Mouse (Mus musculus): ENCODE data around the gene Itpr2. TPM values are rescaled to one million over a fixed set of nuclear protein-coding genes. Genes with fewer than 3 reads are reported as not detected.

Itpr2 gene
- polyA plus RNA-seq, 1 experiment: 18.0 TPM

- Histone ChIP-seq H3K4me3 (ENCODE audit: extremely low read depth, insufficient read depth, insufficient read length) (no peak overlapping the region), H3K27ac (ENCODE audit: insufficient read depth, low read length) (no peak overlapping the region), H3K36me3 (ENCODE audit: control insufficient read depth, insufficient read depth, low read length) (peaks cover 24% of the 10 kb centered on the region), H3K4me1 (ENCODE audit: control insufficient read depth, insufficient read depth, insufficient read length) (peaks cover 2% of the 10 kb centered on the region; the same call in 1 of the 2 replicates), H3K27me3 (ENCODE audit: control insufficient read depth, insufficient read depth, low read length) (no peaks in the 10 kb centered on the region)
- 37% methylated on average over 2 of the region's 2 CpGs for WGBS
- TF ChIP-seq POLR2A (IDR thresholded peaks at IDR 0.05; ENCODE audit: low read depth, low read length): no peak
- TF ChIP-seq CTCF (IDR thresholded peaks at IDR 0.05; ENCODE audit: extremely low read depth, insufficient read depth, insufficient read length, insufficient replicate concordance): no peak
- DNase-seq (ENCODE audit: low read depth in 1 of 2, low spot score in 2 of 2): no peak
Measured at GRCm38 (mm10) chr6:146229967-146230366, 272.1 kb downstream of the Itpr2 start.

- H3K27ac ChIP-seq (ENCODE audit: insufficient read depth, low read length): no peak overlapping the region
- no peak overlapping the region for H3K4me3 ChIP-seq (ENCODE audit: extremely low read depth, insufficient read depth, insufficient read length)
- H3K4me1 ChIP-seq (ENCODE audit: control insufficient read depth, insufficient read depth, insufficient read length): peaks cover 2% of the 10 kb centered on the region; the same call in 1 of the 2 replicates
- 86% methylated on average over 9 of the region's 9 CpGs for WGBS
- no peaks in the 10 kb centered on the region for H3K27me3 ChIP-seq (ENCODE audit: control insufficient read depth, insufficient read depth, low read length)
- no peak for TF ChIP-seq CTCF (IDR thresholded peaks at IDR 0.05; ENCODE audit: extremely low read depth, insufficient read depth, insufficient read length, insufficient replicate concordance)
- TF ChIP-seq POLR2A (IDR thresholded peaks at IDR 0.05; ENCODE audit: low read depth, low read length): no peak
- DNase-seq (ENCODE audit: low read depth in 1 of 2, low spot score in 2 of 2): no peak
- peaks cover 24% of the 10 kb centered on the region for H3K36me3 ChIP-seq (ENCODE audit: control insufficient read depth, insufficient read depth, low read length)
Measured at GRCm38 (mm10) chr6:146229519-146229918, 272.5 kb downstream of the Itpr2 start.

GRCm38 (mm10) chr6:146228048-146228447 lies 274.0 kb downstream of the Itpr2 start:
- 90% methylated on average over 3 of the region's 3 CpGs for WGBS
- DNase-seq (ENCODE audit: low read depth in 1 of 2, low spot score in 2 of 2): no peak
- H3K4me1 ChIP-seq (ENCODE audit: control insufficient read depth, insufficient read depth, insufficient read length): peaks cover 2% of the 10 kb centered on the region; the same call in 1 of the 2 replicates
- H3K4me3 ChIP-seq (ENCODE audit: extremely low read depth, insufficient read depth, insufficient read length): no peak overlapping the region
- no peak overlapping the region for H3K27ac ChIP-seq (ENCODE audit: insufficient read depth, low read length)
- TF ChIP-seq CTCF (IDR thresholded peaks at IDR 0.05; ENCODE audit: extremely low read depth, insufficient read depth, insufficient read length, insufficient replicate concordance): no peak
- TF ChIP-seq POLR2A (IDR thresholded peaks at IDR 0.05; ENCODE audit: low read depth, low read length): no peak
- H3K27me3 ChIP-seq (ENCODE audit: control insufficient read depth, insufficient read depth, low read length): no peaks in the 10 kb centered on the region
- peaks cover 25% of the 10 kb centered on the region for H3K36me3 ChIP-seq (ENCODE audit: control insufficient read depth, insufficient read depth, low read length)

GRCm38 (mm10) chr6:146222403-146223063 lies 279.5 kb downstream of the Itpr2 start:
- TF ChIP-seq CTCF (IDR thresholded peaks at IDR 0.05; ENCODE audit: extremely low read depth, insufficient read depth, insufficient read length, insufficient replicate concordance) (no peak), POLR2A (IDR thresholded peaks at IDR 0.05; ENCODE audit: low read depth, low read length) (no peak)
- no peaks in the 10 kb centered on the region for H3K27me3 ChIP-seq (ENCODE audit: control insufficient read depth, insufficient read depth, low read length)
- peaks cover 7% of the 10 kb centered on the region; the same call in 1 of the 2 replicates for H3K4me1 ChIP-seq (ENCODE audit: control insufficient read depth, insufficient read depth, insufficient read length)
- no peak for DNase-seq (ENCODE audit: low read depth in 1 of 2, low spot score in 2 of 2)
- H3K36me3 ChIP-seq (ENCODE audit: control insufficient read depth, insufficient read depth, low read length): peaks cover 11% of the 10 kb centered on the region
- no peak overlapping the region for H3K4me3 ChIP-seq (ENCODE audit: extremely low read depth, insufficient read depth, insufficient read length)
- 0 out of 2 replicates have a peak overlapping the region, but pooled peaks have one; percentile 10 for H3K27ac ChIP-seq (ENCODE audit: insufficient read depth, low read length)
- WGBS: 29% methylated on average over 8 of the region's 8 CpGs

- Histone ChIP-seq H3K4me3 (ENCODE audit: extremely low read depth, insufficient read depth, insufficient read length) (peak overlapping the region; percentile 3; the same call in 1 of the 2 replicates), H3K4me1 (ENCODE audit: control insufficient read depth, insufficient read depth, insufficient read length) (peaks cover 7% of the 10 kb centered on the region; the same call in 1 of the 2 replicates), H3K27me3 (ENCODE audit: control insufficient read depth, insufficient read depth, low read length) (no peaks in the 10 kb centered on the region), H3K27ac (ENCODE audit: insufficient read depth, low read length) (peak overlapping the region; percentile 64), H3K36me3 (ENCODE audit: control insufficient read depth, insufficient read depth, low read length) (peaks cover 9% of the 10 kb centered on the region)
- TF ChIP-seq POLR2A (IDR thresholded peaks at IDR 0.05; ENCODE audit: low read depth, low read length): no peak
- no peak for TF ChIP-seq CTCF (IDR thresholded peaks at IDR 0.05; ENCODE audit: extremely low read depth, insufficient read depth, insufficient read length, insufficient replicate concordance)
- 5% methylated on average over 23 of the region's 23 CpGs for WGBS
- DNase-seq (ENCODE audit: low read depth in 1 of 2, low spot score in 2 of 2): peak; percentile 45 to 52
Measured at GRCm38 (mm10) chr6:146221371-146222336, 280.4 kb downstream of the Itpr2 start.

- TF ChIP-seq POLR2A (IDR thresholded peaks at IDR 0.05; ENCODE audit: low read depth, low read length) (no peak), CTCF (IDR thresholded peaks at IDR 0.05; ENCODE audit: extremely low read depth, insufficient read depth, insufficient read length, insufficient replicate concordance) (no peak)
- no peak overlapping the region for H3K27ac ChIP-seq (ENCODE audit: insufficient read depth, low read length)
- 0 out of 2 replicates have a peak overlapping the region, but pooled peaks have one; percentile 16 for H3K4me3 ChIP-seq (ENCODE audit: extremely low read depth, insufficient read depth, insufficient read length)
- H3K36me3 ChIP-seq (ENCODE audit: control insufficient read depth, insufficient read depth, low read length): peaks cover 7% of the 10 kb centered on the region
- no peak for DNase-seq (ENCODE audit: low read depth in 1 of 2, low spot score in 2 of 2)
- H3K27me3 ChIP-seq (ENCODE audit: control insufficient read depth, insufficient read depth, low read length): no peaks in the 10 kb centered on the region
- WGBS: 82% methylated on average over 5 of the region's 5 CpGs
- H3K4me1 ChIP-seq (ENCODE audit: control insufficient read depth, insufficient read depth, insufficient read length): peaks cover 13% of the 10 kb centered on the region; the same call in 1 of the 2 replicates
Measured at GRCm38 (mm10) chr6:146220071-146220470, 282.0 kb downstream of the Itpr2 start.
